Comparison of ENCODE assay signal across 8 mouse cellular contexts in genomic region chr11:69410310-69411072, GRCm38 (mm10). TPM values are rescaled to one million over a fixed set of nuclear protein-coding genes. Genes with fewer than 3 reads are reported as not detected.
DNase-seq lines count a peak whose midpoint lies in the region; ATAC-seq lines count a peak whose summit lies in the region.

No protein-coding gene starts in this region.

- under 1% methylated on average over 41 of the region's 41 CpGs for WGBS in hindbrain, embryonic 13.5 days

- H3K9me3 ChIP-seq in hindbrain, embryonic 13.5 days: no peaks in the 10 kb centered on the region

- peak overlapping the region; percentile 99 for H3K4me2 ChIP-seq in hindbrain, embryonic 13.5 days

- DNase-seq in adrenal gland, adult (ENCODE audit: inconsistent age in 2 of 2, low spot score in 1 of 2): peak; percentile 85 to 95
- DNase-seq in adrenal gland, postnatal 4 days (ENCODE audit: low spot score in 2 of 2): no peak
- DNase-seq in adrenal gland, postnatal 10 days: peak; percentile 77
- DNase-seq in frontal cortex, postnatal 14 days (ENCODE audit: low spot score in 2 of 2): peak; percentile 47 to 53
- DNase-seq in left cerebral cortex, postnatal 25 days (ENCODE audit: low spot score in 2 of 2): peak; percentile 67 to 82
- peak; percentile 72 to 73 for DNase-seq in spleen, postnatal 10 days (ENCODE audit: low spot score in 2 of 2)

- peaks cover 68% of the 10 kb centered on the region for H3K4me1 ChIP-seq in hindbrain, embryonic 13.5 days (replicated peaks)

- ATAC-seq in hindbrain, embryonic 13.5 days (ENCODE audit: low FRiP score): 0 out of 2 replicates have a peak, but pooled peaks have one; percentile 0
- ATAC-seq in megakaryocyte progenitor cell, adult 5-6 weeks (replicated peaks; ENCODE audit: poor library complexity): peak; percentile 7

- peak overlapping the region; percentile 83 for H3K4me3 ChIP-seq in hindbrain, embryonic 13.5 days

- peaks cover 40% of the 10 kb centered on the region for H3K36me3 ChIP-seq in hindbrain, embryonic 13.5 days

- intact Hi-C loops in left cerebral cortex, postnatal 25 days (cut with DNase I): loop anchor here (1.0 kb wide), 1 partner anchor 8 kb away; no protein-coding TSS in a partner anchor

- H3K27ac ChIP-seq in hindbrain, embryonic 13.5 days: peak overlapping the region; percentile 100

- H3K27me3 ChIP-seq in hindbrain, embryonic 13.5 days: no peaks in the 10 kb centered on the region

- H3K9ac ChIP-seq in hindbrain, embryonic 13.5 days: peak overlapping the region; percentile 99

RNA-seq across cellular contexts. Expression of gene Kdm6b, which starts 3.0 kb away (rescaled TPM):
- 10 to 100 TPM; 48.7 to 52.5 TPM for total RNA-seq in adrenal gland, postnatal 4 days (2021)
- 10 to 100 TPM; 49.0 to 53.4 TPM for total RNA-seq in adrenal gland, postnatal 10 days (2021)
- polyA plus RNA-seq in hindbrain, embryonic 13.5 days (2015; fragmentation: Nextera tagmentation; extraction: Ambion mirVana): 50.6 and 51.3 TPM in 2 replicates
- total RNA-seq in left cerebral cortex, postnatal 25 days (2021): 10 to 100 TPM; 23.3 to 25.3 TPM
- 10.4 and 11.7 TPM in 2 replicates for total RNA-seq in megakaryocyte progenitor cell, adult 5-6 weeks (2015)
- total RNA-seq in megakaryocyte progenitor cell, adult 5-6 weeks (2017): 1.8 and 2.9 TPM in 2 replicates

RNA-seq across cellular contexts. Expression of gene Tmem88, which starts 12.5 kb away (rescaled TPM):
- total RNA-seq in adrenal gland, postnatal 4 days (2021): 10 to 100 TPM; 23.4 to 27.2 TPM
- total RNA-seq in adrenal gland, postnatal 10 days (2021): 10 to 100 TPM; 29.1 to 33.0 TPM
- polyA plus RNA-seq in hindbrain, embryonic 13.5 days (2015; fragmentation: Nextera tagmentation; extraction: Ambion mirVana): 7.1 and 8.7 TPM in 2 replicates
- total RNA-seq in left cerebral cortex, postnatal 25 days (2021): 1 to 10 TPM; 3.6 to 3.8 TPM
- 0.07 and 0.42 TPM in 2 replicates for total RNA-seq in megakaryocyte progenitor cell, adult 5-6 weeks (2015)
- total RNA-seq in megakaryocyte progenitor cell, adult 5-6 weeks (2017): 0.12 TPM in 1 of 2 replicates, not detected in the other

RNA-seq across cellular contexts. Expression of gene Cyb5d1, which starts 15.1 kb away (rescaled TPM):
- 10 to 100 TPM; 42.0 to 44.3 TPM for total RNA-seq in adrenal gland, postnatal 4 days (2021)
- 10 to 100 TPM; 32.4 to 38.9 TPM for total RNA-seq in adrenal gland, postnatal 10 days (2021)
- polyA plus RNA-seq in hindbrain, embryonic 13.5 days (2015; fragmentation: Nextera tagmentation; extraction: Ambion mirVana): 34.9 and 35.5 TPM in 2 replicates
- 10 to 100 TPM; 35.9 to 41.3 TPM for total RNA-seq in left cerebral cortex, postnatal 25 days (2021)
- total RNA-seq in megakaryocyte progenitor cell, adult 5-6 weeks (2015): 15.4 and 16.6 TPM in 2 replicates
- 34.2 and 50.3 TPM in 2 replicates for total RNA-seq in megakaryocyte progenitor cell, adult 5-6 weeks (2017)

RNA-seq across cellular contexts. Expression of gene Naa38, which starts 15.2 kb away (rescaled TPM):
- total RNA-seq in adrenal gland, postnatal 4 days (2021): 100 to 1,000 TPM; 118 to 129 TPM
- 100 to 1,000 TPM; 124 to 138 TPM for total RNA-seq in adrenal gland, postnatal 10 days (2021)
- 103 and 105 TPM in 2 replicates for polyA plus RNA-seq in hindbrain, embryonic 13.5 days (2015; fragmentation: Nextera tagmentation; extraction: Ambion mirVana)
- total RNA-seq in left cerebral cortex, postnatal 25 days (2021): 100 to 1,000 TPM; 105 to 109 TPM
- total RNA-seq in megakaryocyte progenitor cell, adult 5-6 weeks (2015): 114 and 125 TPM in 2 replicates
- 146 and 205 TPM in 2 replicates for total RNA-seq in megakaryocyte progenitor cell, adult 5-6 weeks (2017)

RNA-seq across cellular contexts. Expression of gene Chd3, which starts 41.3 kb away (rescaled TPM):
- 100 to 1,000 TPM; 164 to 190 TPM for total RNA-seq in adrenal gland, postnatal 4 days (2021)
- 100 to 1,000 TPM in 1 of 2 experiments, 10 to 100 TPM in 1; 93.8 to 128 TPM for total RNA-seq in adrenal gland, postnatal 10 days (2021)
- polyA plus RNA-seq in hindbrain, embryonic 13.5 days (2015; fragmentation: Nextera tagmentation; extraction: Ambion mirVana): 92.4 and 93.5 TPM in 2 replicates
- total RNA-seq in left cerebral cortex, postnatal 25 days (2021): 100 to 1,000 TPM; 449 to 474 TPM
- 17.0 and 22.4 TPM in 2 replicates for total RNA-seq in megakaryocyte progenitor cell, adult 5-6 weeks (2015)
- total RNA-seq in megakaryocyte progenitor cell, adult 5-6 weeks (2017): 19.9 and 38.2 TPM in 2 replicates

Comparison
In these comparisons a context has a peak if more than half of its experiments do, and no peak if none do; other contexts are left out.
1. DNase-seq: peak in adrenal gland, adult (2 of 2), adrenal gland, postnatal 10 days (single experiment), frontal cortex, postnatal 14 days (2 of 2), left cerebral cortex, postnatal 25 days (2 of 2) and spleen, postnatal 10 days (2 of 2); none in adrenal gland, postnatal 4 days (0 of 2).
2. RNA of gene Tmem88, which starts 12.5 kb away (total RNA-seq): 29.1 to 33.0 TPM in adrenal gland, postnatal 10 days and 23.4 to 27.2 TPM in adrenal gland, postnatal 4 days; 3.6 to 3.8 TPM in left cerebral cortex, postnatal 25 days and 0.07 to 0.42 TPM in megakaryocyte progenitor cell, adult 5-6 weeks; every median in the first group is over 4 times any median in the second.